25 mouse cellular contexts compared by ENCODE assay signal in genomic region chr6:101585871-101586270, GRCm38 (mm10).
A peak's percentile ranks its signal among the peaks of the same experiment; 100 is the strongest.
DNase-seq lines count a peak whose midpoint lies in the region; TF ChIP-seq lines count a peak whose summit lies in the region.
"Had no signal": no experiment of that assay in that cellular context is flagged by ENCODE, and none has a peak within 500 bp of the region (broad histone marks: within the 10 kb centered on the region; RNA-seq: fewer than 3 reads in every experiment).

No protein-coding gene starts in this region.

- H3K9me3 ChIP-seq in E14TG2a.4 (ENCODE audit: low read length) = peaks cover 32% of the 10 kb centered on the region
- H3K9me3 ChIP-seq: embryonic facial prominence, embryonic 12.5 days; forebrain, embryonic 10.5 days; forebrain, embryonic 12.5 days had no signal

- no peaks in the 10 kb centered on the region for H3K27me3 ChIP-seq in E14TG2a.4 (ENCODE audit: insufficient read depth, low read length)
- H3K27me3 ChIP-seq: CH12.LX; embryonic facial prominence, embryonic 12.5 days; forebrain, embryonic 12.5 days had no signal

- H3K4me1 ChIP-seq in E14TG2a.4 (replicated peaks; ENCODE audit: low read depth, low read length) = no peaks in the 10 kb centered on the region
- H3K4me1 ChIP-seq: embryonic facial prominence, embryonic 12.5 days; forebrain, embryonic 10.5 days; forebrain, embryonic 12.5 days had no signal

- H3K36me3 ChIP-seq in E14TG2a.4 (ENCODE audit: insufficient read depth, low read length) = no peaks in the 10 kb centered on the region
- H3K36me3 ChIP-seq: embryonic facial prominence, embryonic 12.5 days; forebrain, embryonic 10.5 days; forebrain, embryonic 12.5 days; G1E had no signal

- DNase-seq in ES-CJ7 (ENCODE audit: low read depth, low spot score) = peak; percentile 79
- DNase-seq in R1 (ENCODE audit: low read depth, low spot score) = peak; percentile 71
- DNase-seq in ZHBTc4 (ENCODE audit: low read depth, low spot score) = peak; percentile 87
- DNase-seq in urinary bladder, adult 18-20 months (ENCODE audit: low spot score in 2 of 2) = no peak
- no peak for DNase-seq in lung, postnatal 14 days
- no peak for DNase-seq in right cerebral cortex, postnatal 25 days
- DNase-seq in frontal cortex, postnatal 10 days (ENCODE audit: low spot score in 2 of 2) = no peak
- DNase-seq: adrenal gland, adult 2 months; adrenal gland, postnatal 10 days; adrenal gland, postnatal 25 days; B cell, adult 2 months; cerebellum, adult 11 months; cerebellum, adult 18-20 months; cerebellum, adult 8-10 months; cerebellum, adult 9-11 months; cerebellum, postnatal 14 days; cerebellum, postnatal 36 days; embryo, embryonic 11 days had no signal

- peak overlapping the region; percentile 75 for H3K4me3 ChIP-seq in E14TG2a.4 (replicated peaks; ENCODE audit: low read length)
- H3K4me3 ChIP-seq: embryonic facial prominence, embryonic 12.5 days; erythroblast, embryonic 14.5 days; forebrain, embryonic 10.5 days; forebrain, embryonic 12.5 days had no signal

- TF ChIP-seq CTCF in E14TG2a.4 (conservative IDR thresholded peaks at IDR 0.05; ENCODE audit: low read length) = no peak

Comparison
In these comparisons a context has a peak if more than half of its experiments do, and no peak if none do; other contexts are left out.
1. DNase-seq: peak in ES-CJ7 (single experiment), R1 (single experiment) and ZHBTc4 (single experiment); none in urinary bladder, adult 18-20 months (0 of 2), lung, postnatal 14 days (single experiment), right cerebral cortex, postnatal 25 days (single experiment) and frontal cortex, postnatal 10 days (0 of 2).